Mouse (Mus musculus): ENCODE measurements around the gene Paqr5.

DNA sequence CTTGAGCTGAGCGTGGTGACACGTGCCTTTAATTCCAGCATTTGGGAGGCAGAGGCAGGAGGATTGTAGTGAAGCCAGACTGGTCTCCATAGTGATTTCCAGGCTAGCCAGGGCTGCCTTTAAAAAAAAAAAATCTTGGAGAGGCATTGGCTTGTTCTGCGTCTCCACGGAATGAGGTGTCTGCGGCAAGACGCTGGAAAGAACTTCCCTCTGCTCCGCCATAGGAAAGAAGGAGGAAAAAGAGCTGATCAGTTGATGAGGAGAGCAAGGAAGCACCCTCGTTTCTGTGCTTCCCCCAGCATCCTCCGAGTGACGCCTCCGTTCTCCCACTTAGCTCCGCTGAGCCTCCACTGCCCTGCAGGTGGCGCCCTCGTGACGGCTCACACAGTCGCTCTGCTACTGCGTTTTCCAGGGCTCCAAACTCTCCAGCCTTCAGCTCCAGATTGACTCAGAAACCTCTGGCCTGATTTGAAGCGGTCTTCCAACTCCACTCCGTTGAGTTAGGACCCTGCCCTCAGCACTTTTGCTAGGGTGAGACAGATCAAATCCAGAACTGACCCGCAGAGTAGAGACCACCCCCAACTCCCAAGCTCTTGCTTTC, 13.5 kb upstream of the Paqr5 start:
- TF ChIP-seq CTCF (IDR thresholded peaks at IDR 0.05; ENCODE audit: control insufficient read depth, insufficient read depth, low read length) (peak; percentile 94), POLR2A (IDR thresholded peaks at IDR 0.05; ENCODE audit: borderline replicate concordance, control insufficient read depth, low read depth, low read length) (no peak)
